Mouse (Mus musculus): ENCODE data around the gene Actg1.

Actg1 gene

GRCm38 (mm10) chr11:120345067-120345681, 3.2 kb downstream of the Actg1 start:
- ATAC-seq (ENCODE audit: low TSS enrichment) = no peak

GRCm38 (mm10) chr11:120344310-120344920, 3.9 kb downstream of the Actg1 start:
- no peak for ATAC-seq (ENCODE audit: low TSS enrichment)

GRCm38 (mm10) chr11:120343519-120344309, 4.6 kb downstream of the Actg1 start:
- ATAC-seq (ENCODE audit: low TSS enrichment) = no peak

GRCm38 (mm10) chr11:120342656-120343160, 5.6 kb downstream of the Actg1 start:
- no peak for ATAC-seq (ENCODE audit: low TSS enrichment)

GRCm38 (mm10) chr11:120341661-120342060, 6.7 kb downstream of the Actg1 start:
- no peak for ATAC-seq (ENCODE audit: low TSS enrichment)

- ATAC-seq (ENCODE audit: low TSS enrichment) = no peak
Observed at GRCm38 (mm10) chr11:120339978-120340513, 8.3 kb downstream of the Actg1 start.

GRCm38 (mm10) chr11:120338786-120339185, 9.6 kb downstream of the Actg1 start:
- no peak for ATAC-seq (ENCODE audit: low TSS enrichment)

GRCm38 (mm10) chr11:120337447-120337846, 10.9 kb downstream of the Actg1 start:
- ATAC-seq (ENCODE audit: low TSS enrichment) = no peak

GRCm38 (mm10) chr11:120335431-120336021, 12.8 kb downstream of the Actg1 start:
- ATAC-seq (ENCODE audit: low TSS enrichment) = no peak

GRCm38 (mm10) chr11:120320156-120320555, 28.2 kb downstream of the Actg1 start:
- no peak for ATAC-seq (ENCODE audit: low TSS enrichment)

- no peak for ATAC-seq (ENCODE audit: low TSS enrichment)
Observed at GRCm38 (mm10) chr11:120319310-120319709, 29.0 kb downstream of the Actg1 start.

GRCm38 (mm10) chr11:120317456-120317855, 30.9 kb downstream of the Actg1 start:
- ATAC-seq (ENCODE audit: low TSS enrichment) = no peak

- no peak for ATAC-seq (ENCODE audit: low TSS enrichment)
Observed at GRCm38 (mm10) chr11:120316690-120317254, 31.6 kb downstream of the Actg1 start.

GRCm38 (mm10) chr11:120315832-120316689, 32.3 kb downstream of the Actg1 start:
- peak; percentile 97 for ATAC-seq (ENCODE audit: low TSS enrichment)

- peak; percentile 50 for ATAC-seq (ENCODE audit: low TSS enrichment)
Observed at GRCm38 (mm10) chr11:120315416-120315761, 33.0 kb downstream of the Actg1 start.

- no peak for ATAC-seq (ENCODE audit: low TSS enrichment)
Observed at GRCm38 (mm10) chr11:120314721-120315415, 33.5 kb downstream of the Actg1 start.

GRCm38 (mm10) chr11:120313906-120314685, 34.2 kb downstream of the Actg1 start:
- ATAC-seq (ENCODE audit: low TSS enrichment) = no peak

GRCm38 (mm10) chr11:120312069-120312468, 36.3 kb downstream of the Actg1 start:
- ATAC-seq (ENCODE audit: low TSS enrichment) = no peak

GRCm38 (mm10) chr11:120311561-120311960, 36.8 kb downstream of the Actg1 start:
- ATAC-seq (ENCODE audit: low TSS enrichment) = no peak
